Mouse (Mus musculus) frontal cortex, adult (tissue): Measurements from ENCODE around the gene Dynlt1f.
"Not testable (repeated sequence)": the region's sequence is repeated elsewhere in the genome, so short reads cannot be mapped to it uniquely, and the experiment has no call there.

Experiments used
- ATAC-seq: cut with Nextera tagmentation; 2 replicates; pipeline ENCODE4 v1.9.2; 2017; ENCODE audit warnings: mild to moderate bottlenecking, moderate library complexity, mixed read lengths; ENCODE audit not compliant: low TSS enrichment

Gene Dynlt1f

DNA sequence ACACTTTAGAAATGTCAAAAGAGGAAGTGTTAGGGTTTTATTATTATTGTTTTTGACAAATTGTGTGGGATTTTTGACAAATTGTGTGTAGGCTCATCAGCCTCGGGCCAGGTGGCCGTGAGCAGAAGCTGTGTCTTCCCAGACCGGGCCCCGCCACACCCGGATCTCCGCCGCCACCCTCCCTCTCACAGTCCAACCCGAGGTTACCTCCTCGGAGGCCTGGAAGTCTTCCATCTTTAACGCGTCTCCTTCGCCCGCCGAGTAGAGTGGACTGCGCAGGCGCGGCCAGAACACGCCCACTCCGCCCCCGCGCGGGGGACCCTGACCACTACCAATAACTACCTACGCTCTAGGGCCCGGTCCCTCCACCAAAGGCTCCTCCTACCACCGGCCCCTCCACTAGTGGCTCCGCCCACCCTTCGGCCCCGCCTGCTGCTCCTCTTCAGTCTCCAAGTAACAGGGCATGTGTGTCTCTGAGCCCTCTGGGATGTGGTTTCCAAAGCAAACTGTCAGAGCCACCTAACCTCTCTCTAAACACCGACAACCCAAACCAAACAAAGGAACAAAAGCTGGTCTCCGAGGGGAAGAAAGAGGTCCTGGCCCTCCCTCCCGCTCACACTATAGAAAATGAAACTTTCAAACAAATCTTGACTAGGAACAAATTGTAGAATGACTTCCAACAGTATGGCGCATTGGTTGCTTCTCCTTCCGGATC is at the start of gene Dynlt1f:
Dynlt1f (minus strand) TSS at position 334 of the 715 bp plus-strand sequence.
- peak; percentile 90 for ATAC-seq

DNA sequence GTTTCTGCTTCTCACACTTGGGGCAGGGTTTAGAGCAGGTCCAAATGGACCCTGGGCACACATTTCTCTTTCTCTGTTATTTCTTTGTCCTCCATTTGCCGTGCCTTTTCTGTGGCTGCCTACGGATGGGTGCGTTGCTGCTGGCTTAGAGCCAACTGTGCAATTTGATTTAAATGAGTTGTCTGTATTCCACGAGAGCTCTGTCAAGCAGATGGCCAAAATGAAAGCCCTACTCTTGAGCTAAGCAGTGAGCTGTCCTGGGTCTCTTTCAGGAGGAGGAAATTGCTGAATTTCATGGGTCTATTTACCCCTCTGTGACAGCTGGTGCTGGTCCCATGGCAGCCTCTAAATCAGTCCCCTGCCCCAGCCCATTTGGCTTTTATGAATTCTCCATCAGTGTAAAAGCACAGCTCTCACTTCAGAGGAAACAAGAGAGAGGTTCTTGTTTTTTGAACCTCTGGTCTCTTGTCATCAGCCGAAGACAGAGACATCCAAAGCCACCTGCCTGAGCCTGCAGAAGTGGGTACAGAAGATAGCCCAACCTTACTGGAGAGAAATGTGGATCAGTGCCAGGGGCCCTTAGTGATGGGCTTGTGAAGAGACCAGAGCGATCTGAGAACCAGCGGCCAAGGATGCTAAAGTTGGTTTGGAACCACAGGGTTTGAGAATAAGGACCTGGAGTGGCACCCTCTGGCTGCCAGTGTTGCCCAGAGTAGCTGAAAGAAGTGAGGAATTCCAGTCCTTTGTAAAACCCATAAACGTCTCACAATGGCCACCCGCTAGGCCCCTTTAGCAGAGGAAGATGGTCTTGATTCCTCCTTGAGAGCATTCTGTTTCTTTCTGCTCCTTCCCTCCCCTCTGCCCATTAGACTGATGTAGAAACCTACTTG is 47.9 kb upstream of the Dynlt1f start:
- not testable (repeated sequence) for ATAC-seq

DNA sequence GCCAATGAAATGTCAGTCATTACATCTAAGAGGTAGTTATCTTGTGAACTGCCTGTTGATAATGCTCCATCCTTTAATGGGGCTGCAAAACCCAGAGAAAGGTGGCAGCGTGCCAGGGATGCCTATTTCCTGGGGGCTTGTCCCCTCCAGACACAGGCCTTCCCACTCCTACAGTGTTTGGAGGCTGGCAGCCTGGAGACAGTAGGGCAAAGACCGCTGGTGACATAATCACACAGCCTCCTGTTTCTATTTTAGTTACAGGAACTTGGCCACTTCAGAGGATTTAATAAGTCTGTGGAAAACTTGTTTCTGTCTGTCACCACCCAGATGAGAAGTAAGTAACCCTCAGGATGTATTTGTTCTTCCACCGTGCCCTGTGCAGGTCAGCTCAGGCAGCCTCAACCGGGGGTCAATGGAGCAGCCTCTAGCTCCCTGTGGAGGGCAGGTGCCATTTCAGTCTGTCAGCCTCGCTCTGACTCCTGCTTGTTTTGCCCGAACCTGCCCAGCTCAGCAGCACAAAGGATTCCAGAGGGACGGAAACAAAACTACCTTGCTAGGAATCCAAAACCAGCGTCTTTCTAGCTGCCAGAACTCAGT is 47.0 kb upstream of the Dynlt1f start:
- not testable (repeated sequence) for ATAC-seq

DNA sequence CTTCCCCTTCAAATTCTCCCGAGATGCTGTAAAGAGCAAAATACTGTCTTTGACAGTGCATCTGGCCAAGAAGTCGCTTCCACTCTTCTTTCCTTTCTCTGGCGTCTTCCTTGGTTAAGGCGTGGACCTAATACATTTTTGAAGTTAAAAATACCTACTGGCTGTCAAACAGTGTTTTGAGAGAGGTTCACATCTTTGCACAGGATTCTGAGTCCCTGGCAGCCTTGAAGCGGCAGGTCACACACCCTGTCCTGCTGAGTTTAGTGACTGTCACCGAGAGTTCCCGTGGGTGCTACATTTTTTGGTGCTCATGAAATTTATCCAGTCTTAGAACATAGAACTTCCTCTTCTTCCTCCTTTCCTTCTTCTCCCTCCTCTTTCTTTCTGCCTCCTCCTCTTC is 44.4 kb upstream of the Dynlt1f start:
- not testable (repeated sequence) for ATAC-seq

DNA sequence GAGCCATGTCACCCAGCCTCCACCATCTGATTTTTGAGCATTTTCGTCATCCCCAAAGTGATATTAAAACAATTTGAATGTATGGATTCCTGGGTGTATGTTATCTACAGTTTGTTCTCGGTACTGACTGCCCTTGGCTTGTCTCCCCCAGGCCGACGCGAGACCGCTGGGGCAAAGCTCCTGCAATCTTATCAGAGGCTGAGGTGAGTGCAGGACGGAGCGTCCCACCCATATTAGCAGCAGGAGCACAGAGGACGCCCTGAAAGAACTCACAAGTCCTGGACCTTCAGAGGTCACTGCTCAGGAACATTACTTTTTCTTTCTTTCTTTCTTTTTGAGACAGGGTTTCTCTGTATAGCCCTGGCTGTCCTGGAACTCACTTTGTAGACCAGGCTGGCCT is 43.8 kb upstream of the Dynlt1f start:
- not testable (repeated sequence) for ATAC-seq

DNA sequence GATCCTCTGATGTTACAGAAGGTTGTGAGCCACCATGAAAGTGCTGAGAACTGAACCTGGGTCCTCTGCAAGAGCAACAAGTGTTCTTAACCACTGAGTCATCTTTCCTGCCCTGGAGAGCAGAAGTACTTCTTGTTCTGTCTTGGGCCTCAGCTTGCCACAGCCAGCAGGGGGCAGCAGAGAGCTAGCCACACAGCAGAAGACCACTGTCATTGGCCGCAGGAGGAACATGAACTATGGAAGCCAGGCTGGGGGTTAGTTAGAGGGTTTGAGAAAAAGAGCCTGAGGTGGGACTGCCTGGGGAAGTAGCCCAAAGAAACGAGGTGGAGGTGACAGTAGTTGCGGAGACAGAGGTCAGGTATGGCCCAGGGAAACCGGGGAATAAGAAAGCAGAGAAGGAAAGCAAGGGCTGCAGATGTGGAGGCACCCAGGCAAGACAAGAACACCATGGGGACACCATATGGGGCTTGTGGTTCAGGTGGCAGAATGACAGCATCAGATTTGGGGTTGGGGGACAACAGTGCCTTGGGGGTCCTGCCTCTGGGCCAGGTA is 41.6 kb upstream of the Dynlt1f start:
- peak; percentile 77 for ATAC-seq

DNA sequence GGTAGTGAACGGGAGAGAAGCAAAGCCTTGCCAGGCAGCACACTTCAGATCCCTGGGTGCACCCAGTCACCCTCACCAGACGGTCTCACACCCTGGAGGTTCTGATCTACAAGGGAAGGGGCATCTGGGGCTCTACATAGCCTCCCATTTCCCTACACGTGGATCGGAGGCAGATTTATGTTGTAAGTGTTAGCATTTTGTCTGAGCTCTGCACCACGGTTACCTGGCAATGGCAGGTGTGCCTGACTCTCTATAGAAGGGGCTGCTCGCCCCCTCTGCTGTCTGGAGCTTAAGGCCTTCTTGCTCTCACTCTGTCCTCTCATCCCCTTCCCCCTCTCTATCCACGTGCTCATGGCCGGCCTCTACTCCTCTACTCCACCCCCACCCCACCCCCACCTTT is 40.8 kb upstream of the Dynlt1f start:
- not testable (repeated sequence) for ATAC-seq

DNA sequence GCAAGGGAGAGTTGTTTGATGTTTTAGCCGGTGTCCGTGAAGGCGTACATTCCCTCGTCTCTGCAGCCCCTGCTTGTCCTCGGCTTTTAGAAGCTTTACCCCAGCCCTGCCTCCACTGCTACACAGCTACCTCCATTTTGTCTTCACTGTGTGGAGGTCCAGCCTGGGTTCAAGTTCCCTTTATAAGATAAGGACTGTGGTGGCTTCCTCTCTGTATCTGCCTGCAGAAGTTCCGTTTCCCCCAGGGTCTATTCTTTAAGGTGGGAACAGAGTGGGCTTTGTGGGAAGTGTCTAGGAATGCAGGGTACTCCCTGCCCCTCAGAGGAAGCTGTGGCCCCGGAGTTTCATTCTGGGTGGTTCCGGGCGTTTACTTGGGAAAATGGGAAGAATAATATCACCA is 40.0 kb upstream of the Dynlt1f start:
- not testable (repeated sequence) for ATAC-seq

DNA sequence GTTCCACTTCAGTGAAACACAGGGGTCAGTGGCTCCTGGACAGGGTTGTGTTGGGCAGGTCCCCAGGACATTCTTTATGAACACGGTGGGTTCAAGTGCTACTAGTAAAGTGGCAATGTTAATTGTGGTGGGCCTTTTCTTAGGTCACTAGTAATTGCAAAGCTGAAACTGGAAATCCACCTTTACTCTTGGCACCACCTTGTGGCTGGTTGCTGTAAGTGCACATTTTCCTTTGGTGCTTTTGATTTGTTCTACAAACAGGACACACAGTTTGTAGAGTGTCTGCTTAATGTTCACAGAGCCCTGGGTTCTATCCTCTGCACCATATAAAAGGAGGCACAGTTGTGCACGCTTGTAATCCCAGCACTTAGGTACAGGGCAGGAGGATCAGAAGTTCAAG is 35.9 kb upstream of the Dynlt1f start:
- ATAC-seq = not testable (repeated sequence)

DNA sequence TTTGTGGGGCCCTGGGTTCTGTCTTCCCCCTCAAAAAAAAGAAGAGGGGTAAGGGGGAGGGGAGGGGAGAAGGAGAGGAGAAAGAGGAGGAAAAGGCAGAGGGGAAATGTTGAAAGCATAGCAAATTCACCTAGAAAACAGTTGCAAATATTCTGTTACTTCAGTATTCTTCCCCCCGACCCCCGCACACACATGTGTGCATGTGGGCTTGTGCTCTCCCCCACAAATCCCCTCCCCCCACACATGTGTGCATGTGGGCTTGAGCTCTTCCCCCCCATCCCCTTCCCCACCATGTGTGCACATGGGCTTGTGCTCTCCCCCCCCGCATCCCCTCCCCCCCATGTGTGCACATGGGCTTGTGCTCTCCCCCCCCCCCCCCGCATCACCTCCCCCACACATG is 33.6 kb upstream of the Dynlt1f start:
- not testable (repeated sequence) for ATAC-seq

DNA sequence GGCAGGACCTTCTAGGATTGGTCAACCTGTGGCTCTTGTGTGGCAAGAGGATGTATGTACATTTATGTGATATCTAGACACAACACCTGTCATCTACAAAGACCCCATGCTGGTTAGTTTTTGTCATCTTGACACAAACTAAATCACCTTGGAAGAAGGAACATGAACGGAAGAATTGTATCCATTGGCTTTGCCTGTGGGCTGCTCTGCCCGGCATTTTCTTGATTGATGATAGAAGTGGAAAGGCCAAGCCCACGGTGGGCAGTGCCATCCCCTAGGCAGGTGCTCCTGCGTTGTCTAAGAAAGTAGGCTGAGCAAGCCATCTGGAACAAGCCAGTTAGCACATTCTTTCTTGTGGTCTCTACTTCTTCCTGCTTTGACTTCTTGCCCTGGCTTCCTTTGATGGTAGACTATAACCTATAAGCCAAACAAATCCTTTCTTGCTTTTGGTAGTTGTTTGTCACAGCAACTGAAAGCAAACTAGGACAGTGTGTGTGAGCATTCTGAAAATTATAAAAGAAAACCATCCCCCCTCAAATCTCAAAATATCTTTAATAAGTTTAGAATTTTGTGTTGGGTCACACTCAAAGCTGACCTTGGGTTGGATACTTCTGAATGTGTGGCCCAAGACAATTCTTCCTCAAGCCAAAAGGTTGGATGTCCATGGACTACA is 30.7 kb upstream of the Dynlt1f start:
- ATAC-seq = not testable (repeated sequence)

DNA sequence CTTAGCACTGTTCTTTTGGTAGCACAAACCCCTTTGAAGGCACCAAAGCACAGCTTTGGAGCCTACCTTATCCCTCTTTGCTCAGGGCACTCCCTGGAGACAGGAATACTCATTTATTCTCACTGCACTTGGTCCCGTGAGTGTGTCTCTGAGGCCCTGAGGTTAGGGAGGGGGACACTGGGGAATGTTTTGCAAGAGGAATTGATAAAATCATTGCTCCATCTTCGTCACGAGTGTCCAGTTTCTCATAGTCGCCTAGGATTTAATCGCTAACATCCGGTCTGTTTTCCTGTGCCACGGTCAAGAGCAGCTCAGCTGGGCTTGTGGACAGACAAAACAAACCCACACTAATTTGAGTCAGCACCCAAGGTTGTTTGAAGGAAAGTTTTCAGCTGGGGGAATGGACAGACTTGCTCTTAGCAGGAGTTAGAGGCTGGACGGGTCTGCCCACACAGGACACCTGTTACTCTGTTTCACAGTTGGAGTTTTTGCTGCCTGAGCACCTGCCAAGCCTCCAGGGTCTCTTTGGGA is 29.7 kb upstream of the Dynlt1f start:
- not testable (repeated sequence) for ATAC-seq

DNA sequence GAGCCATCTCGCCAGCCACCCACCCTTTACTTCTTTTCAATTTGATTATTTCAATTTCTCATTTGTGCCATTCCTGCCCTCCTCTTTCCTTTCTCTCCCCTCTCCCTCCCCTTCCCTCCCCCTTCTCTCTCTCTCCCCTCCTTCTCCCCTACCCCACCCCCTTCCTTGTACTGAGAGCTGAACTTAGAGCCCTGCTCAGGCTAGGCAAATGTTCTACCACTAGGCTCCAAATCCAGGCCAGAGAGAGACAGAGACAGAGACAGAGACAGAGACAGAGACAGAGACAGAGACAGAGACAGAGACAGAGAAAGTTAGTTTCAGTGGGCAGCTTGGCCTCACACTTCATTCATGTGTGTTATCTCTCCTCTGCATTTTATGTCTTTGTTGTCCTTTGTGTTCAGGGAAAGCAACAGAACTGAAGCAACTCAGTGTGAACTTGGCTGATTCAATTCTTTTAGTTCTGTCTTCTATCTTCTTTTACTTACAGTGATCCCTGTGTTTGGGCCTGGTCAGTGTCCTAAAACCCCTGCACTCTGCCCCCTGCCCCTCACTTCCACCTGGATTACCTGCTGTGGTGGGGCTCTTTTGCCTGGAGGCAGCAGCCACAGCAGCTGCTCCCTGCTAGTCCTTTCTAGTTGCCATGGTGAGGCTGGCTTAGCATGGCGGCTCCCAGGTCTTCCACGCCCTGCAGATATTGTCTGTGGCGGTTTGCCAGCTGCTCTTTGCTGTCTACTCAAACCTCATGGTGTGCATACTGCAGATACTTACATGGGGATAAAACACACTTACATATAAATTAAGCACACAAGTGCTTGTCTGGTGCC is 29.0 kb upstream of the Dynlt1f start:
- ATAC-seq = 0 out of 2 replicates have a peak, but pooled peaks have one; percentile 31

DNA sequence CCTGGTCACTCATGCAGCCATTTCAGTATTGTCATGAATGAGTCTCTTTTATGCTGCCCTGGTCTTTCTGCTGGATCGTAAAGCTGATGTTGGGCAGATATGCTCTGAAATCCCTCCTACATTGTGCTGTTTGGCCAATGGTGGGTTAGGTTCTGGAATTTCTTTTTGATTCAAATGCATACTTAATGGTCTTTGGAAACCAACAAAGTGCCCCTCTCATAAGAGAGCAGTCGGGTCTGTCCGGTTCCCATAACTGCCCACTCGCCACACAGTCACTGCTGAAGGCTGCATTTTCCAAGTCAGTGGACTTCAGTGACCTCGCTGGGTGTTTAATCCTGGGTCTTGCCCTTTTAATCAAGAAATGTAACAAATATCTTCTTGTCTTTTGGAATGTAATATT is 28.0 kb upstream of the Dynlt1f start:
- ATAC-seq = not testable (repeated sequence)

DNA sequence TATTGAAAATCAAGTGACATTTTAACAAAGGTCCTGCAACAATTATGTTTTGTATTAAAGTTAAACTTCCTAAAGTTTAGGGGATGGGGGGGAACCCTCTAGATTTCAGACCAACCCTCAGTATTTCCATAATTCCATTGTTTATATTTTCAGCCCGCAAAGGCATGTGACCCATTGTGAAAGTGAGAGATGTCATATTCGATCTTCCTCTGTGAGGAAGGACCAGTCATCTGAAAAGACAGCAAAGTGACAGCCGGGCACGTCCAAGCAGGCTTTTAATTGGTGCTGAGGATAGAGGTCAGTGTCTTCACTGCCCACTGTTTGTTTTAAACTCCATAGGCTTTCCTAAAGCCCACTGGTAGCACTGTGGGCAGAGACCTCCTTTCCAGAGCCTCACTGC is 26.0 kb upstream of the Dynlt1f start:
- not testable (repeated sequence) for ATAC-seq

DNA sequence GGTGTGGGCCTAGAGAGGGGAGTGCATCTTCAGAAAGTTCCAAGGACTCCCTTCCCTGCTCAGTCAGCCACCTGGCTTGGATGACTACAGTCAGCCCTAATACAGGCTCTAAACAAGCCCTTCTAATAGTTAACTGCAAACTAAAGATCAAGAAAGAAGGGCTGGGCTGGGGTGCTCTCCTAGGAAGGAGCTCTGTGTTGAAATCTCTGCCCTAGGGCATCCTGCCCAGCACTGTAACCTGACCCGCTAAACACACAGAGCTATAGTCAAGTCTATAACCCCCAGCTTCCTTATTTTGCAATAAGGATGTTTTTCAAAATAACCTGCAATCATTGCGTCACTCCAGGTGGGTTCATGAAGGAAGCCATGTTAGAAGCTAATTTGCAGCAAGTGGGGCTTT is 22.4 kb upstream of the Dynlt1f start:
- not testable (repeated sequence) for ATAC-seq

DNA sequence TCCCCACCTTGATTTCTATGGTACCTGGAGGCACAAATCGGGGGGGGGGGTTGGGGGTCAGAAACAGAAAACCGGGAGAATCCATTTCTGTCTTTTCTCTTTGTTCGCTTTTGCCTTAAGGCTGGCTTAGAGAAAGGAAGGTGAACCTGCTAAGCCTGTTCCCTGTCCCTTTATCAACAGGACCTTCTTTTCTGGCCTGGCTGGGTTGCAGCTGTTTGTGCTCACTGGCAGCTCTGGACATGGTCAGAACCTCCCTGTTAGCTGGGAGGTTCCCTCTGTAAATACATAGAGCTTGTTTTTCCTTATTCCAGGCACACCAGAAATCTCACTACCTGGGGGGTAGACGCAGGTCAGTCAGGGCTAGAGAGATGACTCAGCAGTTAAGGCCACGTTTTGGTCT is 18.6 kb upstream of the Dynlt1f start:
- ATAC-seq = not testable (repeated sequence)

DNA sequence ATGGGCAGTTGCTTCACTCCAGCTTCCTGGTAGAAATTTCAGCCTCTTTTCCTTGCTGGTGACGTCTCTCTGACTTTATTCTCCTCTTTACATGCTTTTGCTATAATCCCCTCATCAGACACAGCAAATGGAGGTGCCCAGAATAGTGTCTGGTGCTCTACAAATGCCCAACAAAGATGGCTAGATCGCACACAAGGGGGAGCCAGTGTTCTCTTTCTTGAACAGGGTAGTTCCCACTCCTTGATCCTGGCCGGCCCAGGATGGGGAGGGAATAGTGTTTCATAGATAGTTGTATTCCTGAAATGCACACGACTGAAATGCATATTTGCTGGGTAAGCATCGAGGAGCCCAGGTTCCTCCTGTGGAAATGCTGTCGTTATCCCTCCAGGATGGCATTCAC is 12.8 kb upstream of the Dynlt1f start:
- peak; percentile 62; the same call in 1 of the 2 replicates for ATAC-seq

DNA sequence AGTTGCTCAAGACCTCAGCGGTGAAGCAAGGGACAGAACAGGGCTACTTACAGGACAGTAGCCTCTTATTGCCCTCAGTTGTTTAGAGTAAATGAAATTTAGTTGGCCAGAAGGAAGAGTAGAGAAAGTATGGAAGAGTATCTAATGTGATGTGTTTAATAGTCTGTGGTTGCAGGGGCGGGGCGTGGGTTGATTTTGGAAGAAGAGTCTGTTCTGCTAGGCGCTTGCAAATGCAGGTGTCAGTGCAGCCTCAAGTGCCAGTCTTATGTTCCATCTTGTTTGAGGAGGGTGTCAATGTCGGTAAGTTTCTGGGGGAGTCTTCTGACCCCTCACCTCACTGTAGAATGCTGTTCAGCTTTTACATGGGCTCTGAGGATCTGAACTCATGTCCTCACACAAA is 9.7 kb upstream of the Dynlt1f start:
- not testable (repeated sequence) for ATAC-seq

DNA sequence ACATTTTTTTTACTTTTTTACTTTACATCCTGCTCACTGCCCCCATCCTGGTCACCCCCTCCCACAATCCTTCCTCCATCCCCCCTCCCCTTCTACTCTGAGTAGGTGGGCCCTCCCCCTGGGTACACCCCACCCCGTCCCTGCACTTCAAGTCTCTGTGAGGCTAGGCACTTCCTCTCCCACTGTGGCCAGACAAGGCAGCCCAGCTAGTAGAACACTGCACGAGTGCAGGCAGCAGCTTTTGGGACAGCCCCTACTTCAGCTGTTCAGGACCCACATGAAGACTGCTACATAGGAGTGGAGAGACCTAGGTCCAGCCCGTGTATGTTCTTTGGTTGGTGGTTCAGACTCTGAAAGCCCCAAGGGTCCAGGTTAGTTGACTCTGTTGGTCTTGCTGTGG is 7.1 kb upstream of the Dynlt1f start:
- ATAC-seq = not testable (repeated sequence)
